Mouse (Mus musculus) CH12.LX (cell line): ENCODE results near the gene Acvr1c.

ENCODE experiments used
- CTCF ChIP-seq, 2 experiments: IDR thresholded peaks in 1 of 2; conservative IDR thresholded peaks in 1 of 2; 2 replicates each; pipeline ENCODE4 v1.5.1; 2011 to 2012; ENCODE audit warnings: low read depth in 2 of 2, low read length in 2 of 2, improper control_type of control experiment in 1 of 2, inconsistent platforms in 1 of 2, mild to moderate bottlenecking in 1 of 2, moderate library complexity in 1 of 2
- GABPA ChIP-seq: IDR thresholded peaks from 2 replicates; pipeline ENCODE4 v1.6.1; 2012; ENCODE audit warnings: low read depth, low read length, improper control_type of control experiment, inconsistent platforms; ENCODE audit not compliant: insufficient replicate concordance
- POLR2A ChIP-seq: IDR thresholded peaks from 2 replicates; pipeline ENCODE4 v1.6.1; 2011; ENCODE audit warnings: low read depth, mild to moderate bottlenecking, improper control_type of control experiment, low read length
- TCF12 ChIP-seq: IDR thresholded peaks from 2 replicates; pipeline ENCODE4 v1.6.1; 2014; ENCODE audit warnings: low read depth, mild to moderate bottlenecking, inconsistent platforms, low read length, improper control_type of control experiment
- USF1 ChIP-seq: IDR thresholded peaks from 2 replicates; pipeline ENCODE4 v1.6.1; 2014; ENCODE audit warnings: low read depth, mild to moderate bottlenecking, inconsistent platforms, low read length, improper control_type of control experiment

DNA sequence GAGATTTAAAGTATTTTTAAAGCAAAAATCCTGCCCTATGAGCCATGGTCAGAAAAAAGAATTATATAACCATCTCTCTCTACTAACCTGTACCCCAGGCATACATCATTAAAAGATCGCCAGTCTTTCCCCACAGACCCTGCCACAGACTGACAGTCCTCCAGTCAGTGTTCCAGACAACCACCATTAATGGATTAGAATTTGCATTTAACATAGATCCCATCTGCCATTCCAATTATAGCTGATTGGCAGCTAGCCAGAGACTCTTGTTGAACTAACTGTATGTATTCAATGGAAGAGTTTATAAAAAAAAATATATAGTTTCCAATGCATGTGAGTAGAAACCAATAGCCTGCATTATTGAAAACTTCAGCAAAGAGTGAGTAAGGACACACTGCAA lies 21.8 kb upstream of the Acvr1c start:
- TF ChIP-seq GABPA (no peak), USF1 (no peak), CTCF (conservative IDR thresholded peaks at IDR 0.05 in 1 of 2, IDR thresholded peaks at IDR 0.05 in 1 of 2; ENCODE audit: low read depth in 2 of 2, low read length in 2 of 2) (no peak), POLR2A (no peak), TCF12 (no peak)
